Mouse (Mus musculus) monocyte, adult 2 months (primary cell): ENCODE data around the gene Jtb.

ENCODE experiments used
- DNase-seq, 2 experiments: peaks; one replicate each; pipeline ENCODE4 v3.0.0; 2022; ENCODE audit warnings: low spot score in 2 of 2, low read depth in 1 of 2

Gene Jtb

GRCm38 (mm10) chr3:90231507-90232333, at the start of gene Jtb:
Jtb (plus strand) TSS chr3:90231597.
- DNase-seq: peak; percentile 78 to 83

- no peak for DNase-seq
Measured at GRCm38 (mm10) chr3:90183581-90183980, 47.8 kb upstream of the Jtb start.

DNA sequence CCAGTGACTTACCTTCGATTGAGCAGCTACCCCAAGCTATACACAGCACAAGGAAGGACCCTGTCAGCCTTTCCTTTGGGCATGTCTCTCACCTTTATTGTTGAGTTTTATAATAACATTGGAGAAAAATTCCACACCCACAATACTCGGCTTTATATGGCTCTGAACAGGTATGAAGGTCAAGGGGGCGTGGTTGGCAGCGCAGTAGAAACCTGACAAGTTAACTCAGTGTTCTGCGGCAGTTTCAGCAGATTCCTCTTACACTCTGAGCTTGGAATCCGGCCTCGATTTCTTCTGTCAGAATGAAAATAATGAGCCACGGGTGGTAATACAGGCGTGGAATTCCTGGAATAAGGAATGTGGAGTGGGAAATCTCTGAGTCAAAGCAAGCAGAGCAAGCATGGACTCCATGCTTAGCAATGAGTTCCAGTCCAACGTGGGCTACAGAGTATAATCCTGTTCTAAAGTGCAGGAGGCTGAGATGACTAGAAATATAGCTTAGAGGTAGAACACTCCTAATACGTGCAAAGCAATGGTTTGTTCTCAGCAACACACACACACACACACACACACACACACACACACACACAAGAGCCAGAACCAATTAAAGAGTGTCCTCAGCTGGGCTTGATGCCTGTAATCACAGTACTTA, 40.4 kb upstream of the Jtb start:
- DNase-seq: no peak

DNA sequence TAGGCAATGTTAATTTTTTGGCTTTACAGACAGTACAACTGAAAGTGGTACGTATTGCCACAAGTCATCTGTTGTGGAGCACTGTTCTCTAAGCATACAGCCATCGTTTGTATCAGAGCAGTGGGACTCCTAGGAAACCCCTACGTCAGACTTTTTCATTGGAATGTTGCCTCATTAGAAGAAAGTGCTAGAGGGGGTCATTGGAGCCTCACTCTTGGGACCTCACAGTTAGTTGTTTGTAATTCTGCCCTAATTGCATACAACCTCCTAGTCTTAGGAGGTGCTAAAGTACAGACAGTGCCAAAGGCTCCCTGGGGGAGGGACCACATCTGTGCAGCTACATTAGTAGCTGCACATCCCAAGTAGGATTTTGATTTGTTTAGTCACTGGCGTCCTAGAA, 36.6 kb upstream of the Jtb start:
- DNase-seq: no peak

- DNase-seq: no peak
Measured at GRCm38 (mm10) chr3:90195644-90196043, 35.8 kb upstream of the Jtb start.

DNA sequence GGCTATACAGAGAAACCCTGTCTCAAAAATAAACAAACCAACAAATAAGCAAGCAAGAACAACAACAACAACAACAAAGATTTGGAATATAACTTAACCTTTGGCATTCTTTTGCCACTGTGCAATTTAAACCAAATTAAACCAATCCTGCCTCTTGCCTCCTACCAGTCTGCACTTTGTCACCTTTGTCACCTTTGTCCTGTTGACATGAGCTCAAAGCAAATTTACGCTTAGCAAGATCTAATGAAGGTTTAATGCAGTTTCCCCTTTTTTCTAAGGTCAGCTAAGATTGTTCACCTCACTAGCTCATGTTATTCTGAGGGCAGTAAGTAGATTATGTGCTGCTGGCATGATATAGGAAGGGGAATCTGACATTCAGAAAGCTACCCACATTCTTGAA, 33.8 kb upstream of the Jtb start:
- no peak for DNase-seq

- no peak for DNase-seq
Measured at GRCm38 (mm10) chr3:90202884-90203283, 28.5 kb upstream of the Jtb start.

- no peak for DNase-seq
Measured at GRCm38 (mm10) chr3:90203619-90204018, 27.8 kb upstream of the Jtb start.

DNA sequence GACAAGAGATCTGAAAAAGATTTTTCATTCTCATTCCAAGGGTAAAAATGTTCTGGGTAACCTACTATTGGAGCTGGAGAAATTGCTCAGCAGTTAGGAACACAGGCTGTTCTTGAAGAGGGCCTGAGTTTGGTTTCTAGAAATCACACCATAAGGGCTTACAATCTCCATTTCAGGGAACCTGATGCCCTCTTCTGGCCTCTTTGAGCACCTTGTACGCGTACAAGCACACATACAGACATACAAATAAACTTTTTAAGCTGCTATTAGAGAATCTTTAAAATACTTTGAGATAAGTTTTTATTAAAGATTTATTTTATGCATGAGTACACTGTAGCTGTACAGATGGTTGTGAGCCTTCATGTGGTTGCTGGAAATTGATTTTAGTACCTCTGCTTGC, 26.8 kb upstream of the Jtb start:
- DNase-seq: no peak

DNA sequence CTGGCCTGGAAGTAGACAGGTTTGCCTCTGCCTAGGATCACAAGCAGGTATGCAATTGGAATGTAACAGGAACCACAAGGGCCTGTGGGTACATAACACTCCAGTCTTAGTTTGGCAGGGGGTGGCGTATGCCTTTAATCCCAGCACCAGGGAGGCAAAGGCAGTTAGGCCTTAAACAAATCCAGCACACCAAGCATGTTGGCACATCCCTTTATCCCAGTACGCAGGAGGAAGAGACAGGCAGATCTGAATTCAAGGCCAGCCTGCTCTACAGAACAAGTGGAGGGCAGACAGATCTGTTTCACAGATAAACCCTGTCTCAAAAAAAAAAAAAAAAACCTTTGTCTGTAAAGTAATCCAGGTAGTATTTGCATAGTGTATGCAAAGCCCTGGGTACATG, 22.7 kb upstream of the Jtb start:
- no peak for DNase-seq

DNA sequence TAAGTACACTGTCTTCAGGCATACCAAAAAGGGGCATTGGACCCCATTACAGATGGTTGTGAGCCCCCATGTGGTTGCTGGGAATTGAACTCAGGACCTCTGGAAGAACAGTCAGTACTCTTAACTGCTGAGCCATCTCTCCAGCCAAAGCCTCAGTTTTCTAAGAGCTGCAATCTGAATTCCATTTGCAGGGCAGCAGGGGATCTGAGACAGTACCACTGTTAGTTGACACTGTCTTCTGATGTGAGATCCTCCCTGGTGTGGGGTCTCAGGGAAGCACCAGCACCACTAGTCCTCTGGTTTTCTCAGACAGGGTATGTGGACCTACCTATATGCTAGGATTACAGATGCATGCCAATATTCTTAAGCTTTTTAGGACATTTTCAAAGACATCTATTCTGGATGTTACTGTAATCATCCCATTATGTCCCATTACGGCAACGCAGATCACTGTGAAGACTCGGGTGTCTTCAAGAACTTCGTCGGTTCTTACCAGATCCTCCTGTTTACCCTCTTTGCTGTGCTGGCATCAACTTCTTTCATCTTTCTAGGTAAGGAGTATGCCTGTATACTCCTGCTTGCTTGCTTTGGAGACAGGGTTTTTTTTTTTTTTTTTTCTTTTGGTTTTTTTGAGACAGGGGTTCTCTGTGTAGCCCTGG, 21.4 kb upstream of the Jtb start:
- no peak for DNase-seq

DNA sequence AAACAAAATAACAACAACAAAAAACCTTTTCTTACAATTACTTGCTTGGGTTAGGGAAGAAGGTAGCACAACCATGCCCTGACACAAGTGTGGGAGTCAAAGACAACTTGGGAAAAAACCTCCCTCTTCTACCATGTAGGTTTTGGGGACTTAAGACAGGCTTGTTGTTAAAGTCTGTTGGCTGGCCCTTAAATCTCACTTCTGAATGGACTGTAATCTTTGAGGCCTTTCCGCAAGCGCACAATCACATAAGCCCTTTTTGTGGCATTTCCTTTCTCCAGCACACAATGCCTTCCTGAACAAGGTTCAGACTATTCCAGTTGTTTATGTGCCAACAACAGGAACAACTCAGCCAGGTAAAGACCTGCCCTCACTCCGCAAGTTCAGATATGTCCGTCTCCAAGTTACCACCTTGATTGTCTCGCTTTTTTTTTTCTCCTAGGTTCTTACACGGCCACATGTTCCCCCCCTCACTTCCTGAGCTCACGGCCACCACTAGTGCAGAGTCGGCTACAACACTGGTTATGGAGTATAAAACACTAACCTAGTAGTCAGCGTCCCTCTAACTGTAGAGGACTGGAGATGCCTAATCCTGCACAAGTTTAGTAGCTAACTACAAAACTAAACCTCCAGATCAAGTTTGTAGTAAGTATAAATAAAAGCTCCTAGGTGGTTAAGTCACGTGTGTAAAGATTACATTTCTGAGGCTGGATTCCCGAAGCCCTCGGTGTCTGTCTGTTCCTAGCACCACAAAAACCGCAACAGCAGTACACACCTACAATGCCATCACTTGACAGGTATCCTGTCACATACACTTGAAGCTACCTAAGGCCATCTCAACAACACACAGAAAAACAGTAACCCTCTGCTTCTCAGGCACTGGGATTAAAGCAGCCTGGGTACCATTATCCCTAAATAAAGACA, 19.7 kb upstream of the Jtb start:
- DNase-seq: no peak

- DNase-seq: no peak
Measured at GRCm38 (mm10) chr3:90212723-90213122, 18.7 kb upstream of the Jtb start.

DNA sequence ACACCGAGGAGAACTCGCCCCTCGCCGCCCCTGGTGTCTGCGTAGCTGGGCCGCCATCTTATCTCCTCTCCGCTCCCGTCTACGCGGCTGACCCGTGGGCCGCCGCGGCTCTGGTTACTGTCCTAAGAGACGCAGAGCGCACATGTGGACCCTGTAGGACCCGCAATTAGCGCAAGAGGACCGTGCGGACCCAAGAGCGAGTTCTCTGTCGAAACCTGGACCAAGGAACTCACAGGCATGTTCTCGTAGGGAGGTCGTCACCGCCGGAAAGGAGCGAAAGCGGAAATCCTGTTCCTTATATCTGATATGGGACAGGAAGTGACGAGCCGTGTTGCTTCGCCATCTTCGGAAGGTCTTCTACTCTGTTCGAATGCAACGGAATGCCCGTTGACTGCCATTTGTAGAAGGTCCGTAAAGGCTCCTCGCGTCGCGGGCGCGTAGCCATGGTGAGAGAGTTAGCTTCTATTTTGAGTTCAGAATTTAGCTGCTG, 18.0 kb upstream of the Jtb start, which contains the start of the genes Rps27 and Rab13:
Rps27 (minus strand) TSS at position 275 of the 490 bp plus-strand sequence.
Rab13 (plus strand) TSS at position 319 of the 490 bp plus-strand sequence.
- peak; percentile 79 to 87 for DNase-seq

DNA sequence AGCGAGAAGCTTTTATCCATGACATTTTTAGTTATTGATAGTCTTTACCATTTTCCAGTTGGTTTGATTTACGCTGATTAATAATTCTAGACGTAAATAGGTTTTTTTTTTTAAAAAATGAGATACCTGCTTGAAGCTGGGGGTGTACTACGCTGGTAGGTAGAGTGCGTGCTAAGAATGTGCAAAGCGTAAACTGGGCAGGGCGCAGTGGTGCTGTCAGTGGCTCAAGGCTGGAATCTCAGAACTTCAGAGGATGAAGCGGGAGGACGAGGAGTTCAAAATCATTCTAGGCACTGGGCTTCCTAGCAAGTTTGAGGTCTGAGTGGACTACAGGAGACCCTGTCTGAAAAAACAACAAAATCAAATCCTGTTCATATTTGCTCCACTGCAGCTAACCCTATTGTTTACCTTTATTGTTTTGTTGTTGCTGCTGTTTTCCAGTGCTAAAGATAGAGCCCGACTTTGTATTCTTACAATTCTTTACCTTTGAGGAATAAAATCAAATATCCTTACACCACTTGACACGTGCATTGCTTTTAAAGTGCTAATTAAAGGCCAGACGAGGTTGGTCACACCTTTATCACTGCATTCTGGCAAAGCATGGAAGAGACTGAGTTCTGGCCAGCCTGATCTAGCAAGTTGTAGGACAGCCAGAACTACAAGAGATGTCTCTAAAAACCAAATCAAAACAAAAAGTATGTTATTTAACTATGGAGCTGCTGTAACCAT, 17.3 kb upstream of the Jtb start:
- DNase-seq: no peak

- DNase-seq: no peak
Measured at GRCm38 (mm10) chr3:90215825-90216380, 15.5 kb upstream of the Jtb start.

- DNase-seq: no peak
Measured at GRCm38 (mm10) chr3:90220088-90220487, 11.3 kb upstream of the Jtb start.

GRCm38 (mm10) chr3:90220531-90220951, 10.9 kb upstream of the Jtb start:
- DNase-seq: no peak

GRCm38 (mm10) chr3:90221123-90221522, 10.3 kb upstream of the Jtb start:
- no peak for DNase-seq

DNA sequence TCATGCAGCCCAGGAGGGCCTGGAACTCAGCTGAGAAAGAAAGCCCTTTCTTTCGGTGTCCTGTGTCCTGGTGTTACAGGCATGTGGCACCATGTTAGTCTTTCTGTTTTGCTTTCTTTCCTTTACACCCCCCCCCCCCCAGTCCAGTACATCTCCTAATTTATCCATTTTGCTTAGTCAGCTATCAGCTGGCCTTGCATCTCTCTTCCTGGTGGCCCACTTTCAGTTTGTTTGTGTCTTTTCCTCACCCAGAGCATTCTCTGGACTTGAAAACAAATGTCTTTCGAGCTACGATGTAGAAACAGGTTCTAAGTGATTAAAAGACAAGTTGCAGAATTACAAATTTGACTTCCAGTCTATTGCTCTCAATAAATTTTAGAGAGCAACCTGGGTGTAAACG, 8.9 kb upstream of the Jtb start:
- no peak for DNase-seq
